Mouse (Mus musculus) kidney, adult 11 months (tissue): Measurements from ENCODE around the gene Relch.
"Not testable (repeated sequence)": the region's sequence is repeated elsewhere in the genome, so short reads cannot be mapped to it uniquely, and the experiment has no call there.

Source experiments
- DNase-seq: peaks from one replicate; pipeline ENCODE4 v3.0.0; 2022

The Relch gene

GRCm38 (mm10) chr1:105746858-105747596, 83.4 kb downstream of the Relch start:
- no peak for DNase-seq

- DNase-seq = no peak
Measured at GRCm38 (mm10) chr1:105748091-105748799, 84.6 kb downstream of the Relch start.

- DNase-seq = no peak
Measured at GRCm38 (mm10) chr1:105752196-105752595, 88.5 kb downstream of the Relch start.

- no peak for DNase-seq
Measured at GRCm38 (mm10) chr1:105752944-105753343, 89.3 kb downstream of the Relch start.

DNA sequence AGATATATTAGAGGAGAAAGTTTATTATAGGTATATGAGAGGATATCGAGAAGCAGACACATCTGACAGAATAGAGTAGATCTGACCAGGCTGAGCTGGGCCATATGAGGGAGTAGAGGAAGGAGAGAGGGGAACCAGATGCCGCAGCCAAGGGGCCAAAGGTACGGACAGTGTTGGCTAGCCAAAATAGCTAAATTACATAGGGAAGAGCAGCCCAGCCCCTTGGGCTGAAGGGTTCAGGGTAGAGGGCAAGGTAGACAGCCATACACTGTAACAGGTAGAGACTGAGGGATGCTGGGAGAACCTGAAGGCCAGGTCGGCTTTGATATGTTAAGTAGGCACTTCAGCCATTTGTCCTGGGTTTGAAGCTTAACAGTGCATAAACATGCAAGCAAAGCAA, 95.1 kb downstream of the Relch start:
- DNase-seq = no peak

- no peak for DNase-seq
Measured at GRCm38 (mm10) chr1:105759422-105760165, 95.9 kb downstream of the Relch start.

- no peak for DNase-seq
Measured at GRCm38 (mm10) chr1:105765586-105765985, 101.9 kb downstream of the Relch start.

GRCm38 (mm10) chr1:105766099-105766498, 102.4 kb downstream of the Relch start:
- not testable (repeated sequence) for DNase-seq

- no peak for DNase-seq
Measured at GRCm38 (mm10) chr1:105768397-105768796, 104.7 kb downstream of the Relch start.

DNA sequence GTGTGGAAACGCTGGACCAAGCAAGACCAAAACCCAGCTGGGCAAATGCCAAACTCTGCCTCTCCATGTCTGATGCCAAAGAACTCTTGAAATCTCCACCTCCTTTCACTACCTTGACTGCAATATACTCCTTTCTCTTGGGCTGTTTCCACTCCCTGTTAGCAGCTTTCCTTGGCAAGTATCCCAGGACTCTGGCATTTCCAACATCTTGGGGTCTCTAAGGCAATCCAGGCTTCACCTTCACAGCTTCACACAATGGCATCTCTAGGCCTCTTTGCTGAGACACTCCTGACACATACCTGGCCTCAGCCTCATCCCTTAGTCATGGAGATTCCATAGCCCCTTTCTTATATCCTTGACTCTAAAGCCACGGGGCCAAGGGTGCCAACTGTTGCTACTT, 107.0 kb downstream of the Relch start:
- DNase-seq = no peak

- no peak for DNase-seq
Measured at GRCm38 (mm10) chr1:105776426-105776825, 112.8 kb downstream of the Relch start.

- no peak for DNase-seq
Measured at GRCm38 (mm10) chr1:105780079-105780456, 116.4 kb downstream of the Relch start.

GRCm38 (mm10) chr1:105780457-105781364, 117.0 kb downstream of the Relch start, which contains the start of gene Tnfrsf11a:
Tnfrsf11a (plus strand) TSS chr1:105780718.
- peak; percentile 45 for DNase-seq

DNA sequence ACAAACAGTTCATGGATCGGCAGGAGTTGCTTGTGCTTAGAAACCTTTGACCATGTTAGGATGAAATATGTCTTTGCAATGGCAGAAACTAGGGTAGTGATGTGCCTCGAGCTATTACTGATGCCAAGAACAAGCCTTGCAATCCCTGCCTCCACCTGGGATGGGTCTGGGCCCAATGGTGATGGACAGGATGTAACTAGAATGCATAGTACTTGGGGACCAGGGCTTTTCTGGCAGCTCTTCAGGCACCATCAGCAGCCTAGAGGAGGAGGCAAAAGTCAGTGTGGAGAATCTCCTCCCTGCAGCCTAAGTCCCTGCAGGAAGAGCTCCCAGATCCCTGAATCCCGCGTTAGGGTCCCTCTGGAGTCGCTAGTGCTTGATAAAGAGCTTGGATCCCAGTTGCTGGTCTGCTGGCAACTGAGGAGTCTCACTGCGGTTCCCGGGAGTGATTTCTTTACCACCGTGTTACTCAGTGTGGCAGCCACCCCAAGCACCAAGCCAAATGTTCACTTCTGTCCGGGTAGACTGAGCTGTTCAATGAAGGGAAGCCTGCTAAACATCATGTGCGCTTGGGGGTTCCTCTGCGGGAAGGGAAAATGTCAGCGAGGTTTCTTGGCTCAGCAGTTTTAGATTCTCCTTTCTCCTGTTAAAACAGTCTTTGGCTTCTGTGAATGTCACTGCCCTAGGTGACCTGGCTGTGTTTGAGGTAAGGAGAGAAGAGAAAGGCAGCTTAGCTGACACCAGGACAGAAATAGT, 117.9 kb downstream of the Relch start:
- DNase-seq = no peak

- no peak for DNase-seq
Measured at GRCm38 (mm10) chr1:105784257-105785016, 120.8 kb downstream of the Relch start.

DNA sequence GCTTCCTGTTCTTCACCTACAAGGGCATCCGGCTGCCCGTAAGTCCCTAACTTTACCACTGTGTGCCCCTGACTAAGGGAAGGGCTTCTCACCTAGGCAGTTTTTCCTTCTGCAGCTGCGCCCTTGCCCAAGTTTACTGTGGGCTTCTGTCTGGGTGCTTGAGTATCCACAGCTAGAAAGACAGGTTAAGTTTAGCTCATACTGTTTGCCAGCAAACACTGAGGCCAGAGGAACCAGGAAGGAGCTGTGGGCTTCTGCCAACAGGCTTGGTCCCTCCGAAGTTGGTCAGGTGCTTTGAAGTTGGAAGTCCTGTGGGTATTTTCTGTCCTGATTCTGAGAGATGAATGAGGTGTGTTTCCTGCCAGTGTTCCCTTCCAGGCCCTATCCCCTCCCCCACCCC, 121.5 kb downstream of the Relch start:
- DNase-seq = peak; percentile 24

GRCm38 (mm10) chr1:105786731-105787357, 123.2 kb downstream of the Relch start:
- peak; percentile 26 for DNase-seq

- no peak for DNase-seq
Measured at GRCm38 (mm10) chr1:105790103-105790502, 126.4 kb downstream of the Relch start.

DNA sequence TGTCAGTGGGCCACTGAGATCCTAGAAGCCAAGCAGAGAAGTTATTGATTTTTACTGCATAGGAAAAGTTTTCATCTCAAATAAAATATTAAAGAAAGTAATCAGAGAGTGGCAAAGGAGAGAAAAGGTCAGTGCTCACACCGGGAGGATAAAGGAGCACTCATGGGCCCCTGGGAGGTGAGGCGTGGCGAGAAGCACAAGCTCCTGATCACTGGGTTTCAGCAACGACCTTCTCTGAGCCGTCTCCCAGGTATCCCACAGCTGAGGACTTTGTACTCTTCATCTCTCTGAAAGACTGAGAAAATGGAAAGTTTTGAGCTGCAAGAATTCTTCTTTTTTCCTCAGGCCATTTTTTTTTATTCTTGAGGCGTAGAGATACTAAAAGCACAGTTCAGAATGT, 131.0 kb downstream of the Relch start:
- DNase-seq = no peak

- DNase-seq = no peak
Measured at GRCm38 (mm10) chr1:105795705-105796104, 132.0 kb downstream of the Relch start.
